Mouse (Mus musculus): Measurements from ENCODE around the gene Cabin1.
A peak's percentile ranks its signal among the peaks of the same experiment; 100 is the strongest.

DNA sequence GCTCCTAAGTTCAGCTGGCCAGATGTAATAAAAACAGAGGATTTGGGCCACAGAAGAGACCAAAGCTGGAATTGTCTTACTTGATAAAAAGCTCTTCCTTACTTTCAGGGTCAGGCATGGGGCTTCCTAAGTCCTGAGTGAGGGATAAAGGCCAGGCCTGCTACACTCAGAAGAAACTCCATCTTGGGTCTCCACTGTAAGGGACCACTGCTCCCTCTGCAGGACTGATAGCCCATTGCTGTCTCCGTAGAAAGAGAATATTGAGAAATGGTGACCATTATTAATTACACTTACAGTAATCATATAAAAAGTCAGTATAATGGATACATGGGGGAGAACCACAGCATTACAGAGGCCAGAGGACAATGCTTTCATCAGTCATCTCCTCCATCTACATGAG lies 60.6 kb downstream of the Cabin1 start:
- TF ChIP-seq CTCF (IDR thresholded peaks at IDR 0.05; ENCODE audit: low read depth) (peak; percentile 54), EP300 (IDR thresholded peaks at IDR 0.05; ENCODE audit: low read depth) (no peak)
